Mouse (Mus musculus) liver, embryonic 15.5 days (tissue): ENCODE data around the gene Mmp17. TPM values are rescaled to one million over a fixed set of nuclear protein-coding genes. Genes with fewer than 3 reads are reported as not detected.

ENCODE experiments used
- ATAC-seq: fragments of 200-750 bp; cut with Nextera tagmentation; 2 replicates; pipeline ENCODE4 v1.8.0; 2017; ENCODE audit warnings: moderate number of reproducible peaks, mild to moderate bottlenecking, moderate library complexity; ENCODE audit not compliant: insufficient read depth
- H3K27ac ChIP-seq: fragments of 300-500 bp; sonication (generic); replicated peaks from 2 replicates; pipeline ENCODE4 v1.5.1; 2015; ENCODE audit warnings: mild to moderate bottlenecking, inconsistent platforms
- H3K27me3 ChIP-seq: fragments of 300-500 bp; sonication (generic); 2 replicates; pipeline ENCODE4 v1.6.1; 2015; ENCODE audit warnings: mild to moderate bottlenecking, inconsistent platforms
- H3K36me3 ChIP-seq: fragments of 300-500 bp; sonication (generic); replicated peaks from 2 replicates; pipeline ENCODE4 v1.6.1; 2015; ENCODE audit warnings: moderate library complexity, mild to moderate bottlenecking, inconsistent platforms
- H3K4me1 ChIP-seq: fragments of 300-500 bp; sonication (generic); replicated peaks from 2 replicates; pipeline ENCODE4 v1.6.1; 2015; ENCODE audit warnings: inconsistent platforms
- H3K4me2 ChIP-seq: fragments of 300-500 bp; sonication (generic); 2 replicates; pipeline ENCODE4 v1.6.1; 2015; ENCODE audit warnings: moderate library complexity, mild to moderate bottlenecking, inconsistent platforms
- H3K4me3 ChIP-seq: fragments of 300-500 bp; sonication (generic); replicated peaks from 2 replicates; pipeline ENCODE4 v1.5.1; 2015; ENCODE audit warnings: mild to moderate bottlenecking, inconsistent platforms
- H3K9ac ChIP-seq: fragments of 300-500 bp; sonication (generic); 2 replicates; pipeline ENCODE4 v1.6.1; 2015; ENCODE audit warnings: moderate library complexity, mild to moderate bottlenecking, inconsistent platforms
- H3K9me3 ChIP-seq: fragments of 300-500 bp; sonication (generic); replicated peaks from 2 replicates; pipeline ENCODE4 v1.6.1; 2016; ENCODE audit warnings: inconsistent platforms
- WGBS: fragments of 180-500 bp; shearing (Covaris S2); methylation state at CpG from one replicate; pipeline ENCODE4 v1.1.7; 2015; ENCODE audit warnings: mixed read lengths; ENCODE audit not compliant: insufficient replicate concordance; 5-methylcytosine and 5-hydroxymethylcytosine counted together
- polyA plus RNA-seq: library from polyadenylated mRNA; unstranded; fragments of >200 nt; fragmentation: Nextera tagmentation; extraction: Ambion mirVana; gene quantifications from 2 replicates; pipeline ENCODE4 v1.2.1, GENCODE M21; 2015

The Mmp17 gene
- polyA plus RNA-seq, 1 experiment from 2014 or later = 0.21 TPM

DNA sequence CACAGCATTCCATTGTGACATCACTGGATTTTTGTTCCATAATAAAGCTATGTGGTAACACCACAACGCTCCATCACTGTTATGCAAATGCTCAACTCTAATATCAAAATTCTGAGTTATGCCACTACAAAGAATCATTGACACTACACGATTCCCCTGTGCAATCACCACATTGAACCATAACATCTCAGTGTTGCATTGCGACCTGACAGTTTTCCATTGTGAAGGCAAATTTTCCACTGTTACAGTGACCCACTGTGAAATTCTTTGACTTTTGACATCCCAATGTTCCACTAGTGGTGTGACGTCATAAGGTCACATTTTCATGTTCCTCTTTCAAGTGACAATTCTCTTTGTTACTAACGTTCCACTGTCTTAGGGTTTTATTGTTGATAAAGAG lies 66.9 kb downstream of the Mmp17 start:
- H3K4me2 ChIP-seq = no peak overlapping the region
- H3K9ac ChIP-seq = no peak overlapping the region
- H3K36me3 ChIP-seq = no peaks in the 10 kb centered on the region
- no peak overlapping the region for H3K27ac ChIP-seq
- ATAC-seq = no peak
- H3K27me3 ChIP-seq = no peaks in the 10 kb centered on the region
- no peaks in the 10 kb centered on the region for H3K9me3 ChIP-seq
- H3K4me3 ChIP-seq = no peak overlapping the region
- no peaks in the 10 kb centered on the region for H3K4me1 ChIP-seq
- 67% methylated on average over 5 of the region's 5 CpGs for WGBS

DNA sequence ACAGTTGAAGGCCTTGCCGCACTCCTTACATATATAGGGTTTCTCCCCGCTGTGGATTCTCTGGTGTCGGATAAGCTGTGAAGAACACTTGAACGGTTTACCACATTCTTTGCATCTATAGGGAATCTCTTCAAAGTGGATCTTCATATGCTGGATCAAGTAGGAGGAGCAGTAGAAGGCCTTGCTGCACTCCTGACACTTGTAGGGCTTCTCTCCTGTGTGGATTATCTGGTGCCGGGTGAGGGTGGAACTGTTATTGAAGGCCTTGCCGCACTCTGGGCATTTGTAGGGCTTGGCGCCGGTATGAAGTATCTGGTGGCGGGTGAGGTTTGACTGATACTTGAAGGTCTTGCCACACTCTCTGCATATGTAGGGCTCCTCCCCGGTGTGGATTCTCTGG lies 73.0 kb downstream of the Mmp17 start:
- Histone ChIP-seq H3K4me3 (no peak overlapping the region), H3K36me3 (peaks cover 22% of the 10 kb centered on the region), H3K27ac (no peak overlapping the region), H3K27me3 (no peaks in the 10 kb centered on the region), H3K9ac (no peak overlapping the region), H3K4me2 (no peak overlapping the region), H3K9me3 (no peaks in the 10 kb centered on the region), H3K4me1 (no peaks in the 10 kb centered on the region)
- WGBS = 84% methylated on average over 10 of the region's 10 CpGs
- no peak for ATAC-seq

GRCm38 (mm10) chr5:129657931-129658330 lies 74.0 kb downstream of the Mmp17 start:
- H3K9ac ChIP-seq = no peak overlapping the region
- no peaks in the 10 kb centered on the region for H3K27me3 ChIP-seq
- H3K9me3 ChIP-seq = no peaks in the 10 kb centered on the region
- no peak for ATAC-seq
- H3K4me2 ChIP-seq = no peak overlapping the region
- WGBS = 86% methylated on average over 15 of the region's 15 CpGs
- no peaks in the 10 kb centered on the region for H3K4me1 ChIP-seq
- no peak overlapping the region for H3K27ac ChIP-seq
- H3K4me3 ChIP-seq = no peak overlapping the region
- peaks cover 22% of the 10 kb centered on the region for H3K36me3 ChIP-seq

Other genes with a start within 250 kb of the Mmp17 start
- 14.7 and 16.9 TPM in 2 replicates for gene Sfswap, start 82.9 kb upstream of the Mmp17 start, polyA plus RNA-seq
- gene Zfp11, start 85.9 kb downstream of the Mmp17 start, polyA plus RNA-seq = 0.60 and 0.79 TPM in 2 replicates
- not detected in 2 replicates for gene Sept14, start 124.3 kb downstream of the Mmp17 start, polyA plus RNA-seq
- gene Mrps17, start 131.3 kb downstream of the Mmp17 start, polyA plus RNA-seq = 91.3 and 95.5 TPM in 2 replicates
- 20.2 and 23.1 TPM in 2 replicates for gene Nipsnap2, start 140.9 kb downstream of the Mmp17 start, polyA plus RNA-seq
- 84.1 and 86.5 TPM in 2 replicates for gene Psph, start 203.3 kb downstream of the Mmp17 start, polyA plus RNA-seq